Mouse (Mus musculus) retina, embryonic 14.5 days (tissue): Measurements from ENCODE around the gene Vmn1r135.
"Not testable (repeated sequence)": the region's sequence is repeated elsewhere in the genome, so short reads cannot be mapped to it uniquely, and the experiment has no call there.

Experiments
- DNase-seq: peaks from one replicate; pipeline ENCODE4 v3.0.0-alpha.2; 2015; ENCODE audit warnings: low spot score

Vmn1r135 gene

DNA sequence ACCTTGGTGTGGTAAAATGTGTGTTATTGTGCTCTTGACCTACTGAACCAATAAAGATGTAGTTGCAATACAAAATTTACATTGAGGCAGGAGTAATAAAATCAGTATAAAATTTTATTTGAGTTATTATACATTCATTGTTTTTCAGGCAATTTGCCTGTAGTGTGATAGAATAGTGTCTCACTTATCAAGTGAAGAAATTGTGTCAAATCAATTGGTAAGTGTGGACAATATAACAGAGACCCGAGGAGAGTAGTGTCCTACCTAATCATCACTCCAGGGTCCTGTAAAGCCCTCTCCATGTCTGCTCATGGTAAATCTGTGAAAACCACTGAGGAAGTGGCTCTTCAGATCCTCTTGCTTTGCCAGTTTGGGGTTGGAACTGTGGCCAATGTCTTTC is at the start of gene Vmn1r135:
Gene Vmn1r135 (plus strand): TSS at position 301 of the 400 bp plus-strand sequence.
- not testable (repeated sequence) for DNase-seq

DNA sequence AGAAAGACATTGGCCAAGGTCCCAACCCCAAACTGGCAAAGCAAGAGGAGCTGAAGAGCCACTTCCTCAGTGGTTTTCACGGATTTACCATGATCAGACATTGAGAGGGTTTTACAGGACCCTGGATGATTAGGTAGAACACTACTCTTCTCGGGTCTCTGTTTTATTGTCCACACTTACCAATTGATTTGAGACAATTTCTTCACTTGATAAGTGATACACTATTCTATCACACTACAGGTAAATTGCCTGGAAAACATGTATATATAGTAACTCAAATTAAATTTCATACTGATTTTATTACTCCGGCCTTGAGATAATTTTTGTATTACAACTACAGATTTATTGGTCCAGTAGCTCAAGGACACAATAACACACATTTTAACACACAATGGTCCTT is 35.5 kb upstream of the Vmn1r135 start, which contains the start of gene Gm4177:
Gene Gm4177 (minus strand): TSS at position 101 of the 400 bp plus-strand sequence.
- not testable (repeated sequence) for DNase-seq

DNA sequence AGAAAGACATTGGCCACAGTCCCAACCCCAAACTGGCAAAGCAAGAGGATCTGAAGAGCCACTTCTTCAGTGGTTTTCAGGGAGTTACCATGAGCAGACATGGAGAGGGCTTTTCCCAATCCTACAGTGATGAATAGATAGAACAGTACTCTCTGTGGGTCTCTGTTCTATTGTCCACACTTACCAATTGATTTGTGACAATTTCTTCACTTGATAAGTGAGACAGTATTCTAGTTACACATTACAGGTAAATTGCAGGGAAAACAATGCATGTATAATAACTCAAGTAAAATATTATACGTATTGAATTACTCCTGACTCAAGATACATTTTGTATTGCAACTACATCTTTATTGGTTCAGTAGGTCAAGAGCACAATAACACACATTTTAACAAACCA is 12.0 kb downstream of the Vmn1r135 start, which contains the start of gene Gm5725:
Gene Gm5725 (minus strand): TSS at position 101 of the 400 bp plus-strand sequence.
- DNase-seq = not testable (repeated sequence)
